Mouse (Mus musculus) fat pad, adult 2 months (tissue): ENCODE data around the gene Slc7a7.
"Not testable (repeated sequence)": the region's sequence is repeated elsewhere in the genome, so short reads cannot be mapped to it uniquely, and the experiment has no call there.

Experiments used
- DNase-seq: peaks from one replicate; pipeline ENCODE4 v3.0.0-alpha.2; 2011; ENCODE audit warnings: low read depth, low spot score; ENCODE audit errors: extremely low read depth

The Slc7a7 gene

GRCm38 (mm10) chr14:54381816-54382215 lies 35.8 kb downstream of the Slc7a7 start:
- DNase-seq, result no peak

- DNase-seq, result no peak
These were observed 37.0 kb downstream of the Slc7a7 start for GRCm38 (mm10) chr14:54380616-54381015.

DNA sequence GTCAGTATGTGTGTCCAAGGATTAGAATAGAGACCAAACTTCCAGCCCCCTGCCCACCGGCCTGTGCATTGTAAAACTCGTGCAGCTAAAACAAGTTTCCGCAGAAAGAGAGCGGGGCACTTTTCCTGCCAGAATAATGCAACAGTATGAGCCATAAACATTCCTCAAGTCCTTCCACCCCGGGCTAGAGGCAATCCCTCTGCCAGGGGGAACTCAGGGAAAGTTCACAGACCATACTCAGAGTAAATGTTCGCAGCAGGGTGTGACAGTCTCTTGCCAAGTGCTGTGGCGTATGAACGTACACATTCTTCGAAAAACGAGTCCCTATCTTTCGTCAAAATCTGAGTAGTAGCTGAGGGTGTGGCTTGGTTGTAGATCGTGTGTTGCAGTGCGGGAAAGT lies 38.0 kb downstream of the Slc7a7 start:
- DNase-seq, result no peak

GRCm38 (mm10) chr14:54377166-54377565 lies 40.4 kb downstream of the Slc7a7 start:
- peak; percentile 81 for DNase-seq

DNA sequence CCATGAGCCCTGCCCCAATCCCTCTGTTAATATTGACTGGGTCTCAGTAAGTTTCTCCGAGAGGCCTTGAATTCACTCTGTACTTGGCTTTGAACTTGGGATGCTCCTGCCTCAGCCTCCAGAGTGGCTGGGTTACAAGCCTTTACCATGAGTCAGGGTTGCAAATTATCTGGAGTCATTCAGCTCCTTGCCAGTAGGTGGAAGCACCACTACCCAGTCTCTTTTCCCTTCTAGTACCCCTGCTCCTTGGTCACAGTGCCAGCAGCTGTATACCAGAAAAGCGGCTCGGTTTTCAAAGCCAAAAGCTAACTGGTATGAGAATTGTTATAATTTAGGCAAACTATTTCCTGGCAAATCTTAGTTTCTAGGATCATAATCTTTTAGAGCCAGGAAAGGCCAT lies 41.7 kb downstream of the Slc7a7 start:
- DNase-seq, result no peak

DNA sequence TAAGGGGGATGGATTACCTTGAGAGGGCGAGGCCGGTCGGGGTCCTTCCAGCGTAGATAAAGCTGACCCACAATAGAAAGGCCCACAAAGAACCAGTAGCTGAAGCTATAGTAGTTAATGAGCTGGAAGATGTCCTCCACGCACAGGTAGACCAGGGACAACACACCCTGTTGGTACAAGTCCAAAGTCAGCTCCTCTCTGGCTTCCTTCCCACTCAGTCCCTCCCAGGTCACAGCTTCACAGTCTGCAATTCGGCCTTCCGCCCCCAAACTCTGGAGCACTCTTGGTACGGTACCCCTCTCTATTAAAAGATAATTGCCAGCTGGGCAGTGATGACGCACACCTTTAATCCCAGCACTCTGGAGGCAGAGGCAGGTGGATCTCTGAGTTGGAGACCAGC lies 44.7 kb downstream of the Slc7a7 start:
- DNase-seq, result no peak

DNA sequence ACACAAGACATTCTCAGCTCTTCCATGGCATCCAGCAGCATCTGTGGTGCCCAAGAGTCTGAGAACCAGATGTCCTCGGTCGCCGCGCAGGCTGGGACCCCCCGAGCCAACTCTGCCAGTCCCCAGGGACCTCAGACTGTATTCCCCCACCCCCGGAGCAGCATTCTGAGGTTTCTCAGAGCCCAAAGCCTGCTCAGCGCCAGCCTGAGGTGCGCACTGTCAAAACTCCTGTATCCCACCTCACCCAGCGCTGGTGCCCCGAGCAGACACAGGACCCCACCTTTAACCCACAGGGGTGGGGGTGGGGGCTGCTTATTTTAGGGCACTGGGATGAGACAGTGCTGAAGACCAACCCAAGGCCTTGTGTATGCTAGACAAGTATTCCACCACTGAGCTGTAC lies 46.1 kb downstream of the Slc7a7 start:
- DNase-seq, result no peak

DNA sequence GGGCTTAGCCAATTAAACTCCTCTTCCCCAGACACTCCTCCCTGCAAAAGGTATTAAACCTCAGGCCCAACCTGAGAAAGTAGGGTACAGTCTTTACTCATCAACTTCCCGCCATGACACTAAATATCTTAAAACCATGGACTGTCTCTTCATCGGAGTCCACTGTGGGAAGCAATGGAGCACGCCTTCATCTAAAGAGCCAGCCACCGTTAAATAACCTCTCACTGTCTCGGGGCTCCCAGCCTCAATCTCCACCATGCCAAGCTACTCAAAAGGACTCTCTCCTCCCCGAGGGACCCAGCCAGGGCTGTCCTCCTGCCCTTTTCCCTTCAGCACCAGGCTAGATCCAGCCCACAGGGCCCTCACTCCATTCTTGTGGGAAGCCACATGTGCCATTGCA lies 47.0 kb downstream of the Slc7a7 start:
- no peak for DNase-seq

GRCm38 (mm10) chr14:54369372-54369771 lies 48.2 kb downstream of the Slc7a7 start:
- DNase-seq, result no peak

GRCm38 (mm10) chr14:54367429-54368060 lies 50.0 kb downstream of the Slc7a7 start:
- no peak for DNase-seq

GRCm38 (mm10) chr14:54366581-54366980 lies 51.0 kb downstream of the Slc7a7 start:
- DNase-seq, result no peak

DNA sequence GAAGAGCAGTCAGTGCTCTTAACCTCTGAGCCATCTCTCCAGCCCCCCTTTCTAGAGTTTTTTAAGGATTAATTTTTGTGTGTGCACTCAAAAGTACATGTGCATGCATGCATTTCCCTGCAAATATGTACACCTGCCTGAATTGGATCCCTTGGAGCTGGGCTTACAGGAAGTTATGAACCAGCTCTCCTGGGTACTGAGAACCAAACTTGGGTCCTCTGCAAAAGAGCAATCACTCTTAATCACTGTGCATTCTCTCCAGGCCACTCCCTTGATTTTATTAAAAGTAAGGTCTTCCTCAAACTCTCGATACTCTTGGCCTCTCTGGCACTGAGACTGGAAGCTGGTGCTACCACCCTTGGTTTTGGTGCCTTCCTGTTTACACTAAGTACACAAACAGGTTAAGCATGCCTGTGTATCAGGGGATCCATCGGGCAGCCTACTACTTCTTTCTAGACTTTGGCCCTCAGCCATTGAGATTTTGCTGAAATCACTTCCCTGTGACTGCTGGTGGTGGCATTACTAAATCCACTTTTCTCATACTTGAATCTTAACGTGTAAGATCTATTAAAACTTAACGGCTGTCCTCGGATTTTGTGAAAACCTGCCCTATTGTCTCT lies 52.4 kb downstream of the Slc7a7 start:
- no peak for DNase-seq

GRCm38 (mm10) chr14:54363156-54363555 lies 54.4 kb downstream of the Slc7a7 start:
- DNase-seq, result no peak

DNA sequence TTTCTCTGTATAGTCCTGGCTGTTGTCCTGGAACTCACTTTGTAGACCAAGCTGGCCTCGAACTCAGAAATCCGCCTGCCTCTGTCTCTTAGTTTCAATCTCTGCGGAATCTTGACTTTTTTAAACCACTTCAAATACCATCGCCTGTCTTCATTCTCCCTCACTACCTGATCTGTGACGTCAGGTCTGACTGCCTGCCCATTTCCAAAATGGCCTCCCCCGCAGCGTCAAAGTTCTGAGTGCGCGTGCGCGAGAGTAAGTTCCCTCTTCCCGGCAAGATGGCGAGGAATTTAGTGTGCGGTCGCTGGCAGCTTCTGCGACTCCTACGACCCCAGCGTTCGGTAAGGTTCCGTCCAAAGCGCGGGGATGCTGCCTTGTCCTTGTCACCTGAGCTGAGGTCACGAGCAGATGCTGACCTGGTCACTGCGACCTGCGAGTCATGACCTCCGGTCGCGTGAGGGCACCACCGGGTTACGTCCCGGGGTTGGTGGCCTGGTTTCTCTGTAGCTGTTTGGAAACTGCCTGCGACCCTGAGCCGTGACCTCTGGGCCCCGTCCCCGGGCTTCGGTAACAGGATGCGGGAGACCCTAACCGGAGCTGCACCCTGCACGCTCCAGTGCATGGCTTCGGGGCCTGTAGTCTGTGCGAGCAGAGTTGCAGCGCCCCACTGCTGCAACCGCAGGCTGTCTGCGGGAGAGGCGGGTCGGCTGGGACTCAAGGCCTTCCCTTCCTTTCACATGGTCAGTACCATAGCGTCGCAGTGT lies 56.8 kb downstream of the Slc7a7 start, which contains the start of gene Oxa1l:
Gene Oxa1l, plus strand, starts transcription at position 258 of the 764 bp plus-strand sequence.
- DNase-seq, result no peak

DNA sequence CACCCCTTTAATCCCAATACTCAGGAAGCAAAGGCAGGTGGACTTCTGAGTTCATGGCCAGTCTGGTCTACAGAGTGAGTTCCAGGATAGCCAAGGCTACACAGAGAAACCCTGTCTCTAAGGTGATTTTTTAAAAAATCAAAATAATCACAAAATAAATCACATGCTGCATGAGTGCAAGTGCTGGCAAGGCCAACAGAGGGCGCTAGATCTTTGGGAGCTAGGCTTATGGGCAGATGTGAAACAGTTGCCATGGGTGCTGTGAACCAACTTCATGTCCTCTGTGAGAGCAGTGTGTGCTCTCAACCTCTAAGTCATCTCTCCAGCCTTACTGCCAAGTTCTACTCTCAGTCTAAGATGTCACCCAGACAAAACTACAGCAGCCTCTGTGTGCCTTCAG lies 63.2 kb downstream of the Slc7a7 start:
- DNase-seq, result no peak

- no peak for DNase-seq
These were observed 65.3 kb downstream of the Slc7a7 start for GRCm38 (mm10) chr14:54352314-54352713.

DNA sequence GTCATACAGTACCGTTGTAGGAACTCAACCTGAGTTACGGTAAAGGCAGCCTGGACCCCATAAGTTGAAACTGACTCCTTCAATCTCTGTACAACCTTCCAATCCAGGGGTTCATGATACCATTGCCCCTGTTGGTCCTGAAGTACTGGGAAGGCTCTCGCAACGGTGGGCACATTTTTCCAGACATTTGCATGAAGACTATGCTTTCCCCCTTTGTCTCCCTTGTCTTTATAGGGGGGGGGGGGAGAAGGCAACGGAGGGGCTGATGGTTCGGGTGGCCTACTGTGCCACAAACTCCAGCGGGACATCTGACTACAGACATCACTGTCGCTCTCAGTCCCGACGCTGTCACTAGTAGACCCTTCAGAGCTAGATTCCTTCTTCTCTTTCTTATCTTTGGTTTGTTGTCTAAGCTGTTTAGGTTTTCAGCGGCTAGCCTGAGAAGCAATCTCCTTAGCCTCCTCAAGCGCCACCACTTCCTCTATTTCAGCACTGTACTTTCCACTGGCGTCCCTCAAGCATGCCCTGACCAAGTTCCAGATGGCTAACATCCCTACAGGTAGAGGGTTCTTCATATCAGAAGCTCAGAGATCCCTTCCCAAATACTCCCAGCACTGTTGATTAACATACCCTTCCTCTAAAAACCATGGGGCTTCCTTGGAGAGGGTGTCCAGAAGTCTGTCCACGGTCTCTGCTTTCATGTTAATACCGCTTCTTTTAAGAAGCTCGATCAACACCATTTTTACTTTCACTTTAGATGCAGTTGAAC lies 66.6 kb downstream of the Slc7a7 start:
- not testable (repeated sequence) for DNase-seq

- DNase-seq, result peak; percentile 55
These were observed 75.8 kb downstream of the Slc7a7 start for GRCm38 (mm10) chr14:54341807-54342206.

DNA sequence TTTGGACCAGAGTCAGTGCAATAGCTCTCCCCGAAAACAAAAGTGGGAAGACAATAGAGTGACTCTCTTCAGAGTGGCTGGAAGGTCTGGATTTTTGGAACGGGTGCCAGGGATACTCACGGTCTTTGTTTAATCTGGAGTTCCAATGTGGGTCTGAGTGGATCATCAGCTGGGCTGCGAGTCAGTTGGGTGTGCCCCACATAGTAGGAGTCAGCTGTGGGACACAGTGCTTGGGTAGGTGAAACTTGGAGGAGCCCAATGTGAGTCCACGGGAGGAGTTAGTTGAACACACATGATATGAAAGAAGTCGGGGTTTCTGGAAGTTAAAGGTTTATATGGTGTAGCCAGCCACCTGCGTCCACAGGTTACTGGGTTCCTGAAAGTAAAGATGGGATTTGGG lies 76.7 kb downstream of the Slc7a7 start:
- no peak for DNase-seq

DNA sequence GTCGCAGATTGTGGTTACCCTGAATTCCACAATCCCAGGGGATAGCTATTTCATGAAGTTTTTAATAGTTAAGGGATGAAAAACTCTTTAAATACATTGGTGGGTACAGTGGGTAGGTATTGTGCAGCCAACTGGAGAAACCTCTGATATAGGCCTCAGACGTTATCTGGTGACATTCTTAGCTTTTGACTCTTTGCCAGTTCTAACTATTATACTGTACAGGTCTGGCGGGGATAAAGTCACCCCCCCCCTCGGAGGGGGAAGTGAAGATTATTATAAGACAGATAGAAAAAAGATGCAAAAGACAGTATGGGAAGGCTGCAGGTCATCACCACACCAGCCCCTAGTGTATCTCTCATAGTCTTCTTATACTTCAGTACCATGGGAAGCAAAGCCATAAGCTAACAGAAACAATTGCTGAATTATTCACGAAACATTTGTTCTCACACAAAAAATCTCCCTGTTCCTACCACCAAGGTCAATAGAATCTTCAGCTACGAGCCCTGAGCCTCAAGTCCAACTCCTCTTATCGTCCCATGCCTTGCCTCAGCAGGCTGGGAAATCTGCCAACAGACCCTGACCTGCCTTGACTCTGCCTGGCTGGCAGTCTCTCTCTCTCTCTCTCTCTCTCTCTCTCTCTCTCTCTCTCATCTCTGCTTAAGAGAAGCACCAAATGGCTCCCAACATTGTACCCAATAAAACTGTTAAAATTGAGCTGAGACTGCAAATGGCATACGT lies 84.0 kb downstream of the Slc7a7 start:
- DNase-seq, result no peak
